Mouse (Mus musculus) testis, postnatal 14 days (tissue): ENCODE data around the gene Wasl.

Experiments used
- DNase-seq: peaks from one replicate; pipeline ENCODE4 v3.0.0; 2021; ENCODE audit warnings: low spot score

Wasl gene

DNA sequence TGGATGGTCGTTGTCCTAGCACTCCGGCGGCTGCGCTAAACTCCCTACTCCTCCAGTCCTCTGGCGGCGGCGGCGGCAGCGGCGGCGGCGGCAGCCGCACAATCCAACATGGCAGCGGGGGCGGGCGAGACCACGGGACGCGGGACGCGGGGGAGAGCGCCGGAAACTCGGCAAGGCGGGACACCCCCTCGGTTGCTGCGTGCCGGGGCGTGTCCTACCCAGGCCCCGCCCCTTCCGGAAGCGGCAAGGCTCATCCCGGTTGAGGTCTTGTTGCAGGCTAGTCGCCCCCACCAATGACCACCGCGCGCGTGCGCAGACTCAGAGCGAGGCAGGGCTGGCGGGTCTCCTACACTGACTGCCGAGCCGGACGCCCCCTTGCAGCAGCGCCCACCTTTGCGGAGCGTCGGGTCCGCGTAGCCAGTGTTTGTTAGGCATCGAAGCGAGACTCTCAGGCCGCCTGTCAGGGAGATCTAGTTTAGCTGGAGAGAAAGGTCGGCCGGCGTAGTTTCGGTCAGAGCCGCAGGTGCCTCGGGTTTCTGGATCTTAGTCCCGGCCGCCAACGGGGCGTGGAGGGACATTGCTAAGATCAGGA, at the start of gene Wasl:
Wasl (minus strand) TSS at position 143 of the 592 bp plus-strand sequence.
- DNase-seq, result peak; percentile 99

DNA sequence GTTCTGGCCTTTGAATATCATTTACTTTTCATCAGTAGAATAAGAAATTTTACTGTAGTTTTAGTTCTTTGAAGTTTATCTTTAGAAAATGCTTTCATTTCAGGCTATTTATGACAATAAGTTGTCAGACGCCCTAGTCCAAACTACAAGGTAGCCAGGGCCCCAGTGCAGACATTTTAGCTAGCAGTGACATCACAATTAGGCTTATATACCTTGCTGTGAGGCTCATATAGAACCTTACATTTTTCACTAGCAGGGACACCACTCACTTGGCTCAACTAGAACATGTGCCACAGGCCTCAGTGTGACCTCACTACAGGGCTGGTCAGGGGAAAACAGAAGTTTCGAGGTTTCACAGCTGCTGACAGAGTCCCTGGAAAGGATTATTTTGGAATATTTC, 42.7 kb upstream of the Wasl start:
- no peak for DNase-seq

DNA sequence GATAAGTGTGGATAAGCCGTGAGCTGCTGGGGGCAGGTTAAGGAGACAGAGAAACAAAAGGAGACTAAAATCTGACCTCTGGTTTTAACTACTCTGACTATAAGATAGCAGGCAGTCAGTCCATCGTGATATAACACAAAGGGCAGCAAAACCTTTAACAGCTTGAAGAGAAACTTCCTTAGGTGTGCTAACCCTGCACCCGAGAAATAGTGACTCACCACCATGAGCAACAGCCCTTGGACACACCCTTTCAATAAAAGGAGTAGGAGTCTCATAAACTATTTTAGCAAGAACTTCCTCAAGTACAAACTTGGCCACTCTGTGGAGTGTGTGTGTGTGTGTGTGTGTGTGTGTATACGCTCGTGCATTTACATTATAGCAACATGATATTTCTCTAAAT, 42.3 kb upstream of the Wasl start:
- DNase-seq, result no peak

DNA sequence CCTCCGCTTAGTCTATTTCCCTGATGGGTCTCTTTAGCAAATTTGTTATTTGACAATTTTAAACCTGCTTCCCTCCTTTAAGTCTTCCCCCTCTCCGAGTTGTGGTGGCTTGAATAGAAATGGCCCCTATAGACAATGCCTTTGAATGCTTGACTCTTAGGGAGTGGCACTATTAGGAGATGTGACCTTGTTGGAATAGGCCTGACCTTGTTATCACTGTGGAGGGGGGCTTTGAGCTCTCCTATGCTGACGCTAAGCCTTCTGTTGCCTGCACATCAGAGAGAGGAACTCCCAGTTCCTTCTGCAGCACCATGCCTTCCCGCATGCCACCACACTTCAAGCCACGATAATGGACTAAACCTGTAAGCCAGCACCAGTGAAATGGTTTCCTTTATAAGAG, 32.4 kb upstream of the Wasl start:
- no peak for DNase-seq

GRCm38 (mm10) chr6:24696117-24696516, 31.3 kb upstream of the Wasl start:
- no peak for DNase-seq

DNA sequence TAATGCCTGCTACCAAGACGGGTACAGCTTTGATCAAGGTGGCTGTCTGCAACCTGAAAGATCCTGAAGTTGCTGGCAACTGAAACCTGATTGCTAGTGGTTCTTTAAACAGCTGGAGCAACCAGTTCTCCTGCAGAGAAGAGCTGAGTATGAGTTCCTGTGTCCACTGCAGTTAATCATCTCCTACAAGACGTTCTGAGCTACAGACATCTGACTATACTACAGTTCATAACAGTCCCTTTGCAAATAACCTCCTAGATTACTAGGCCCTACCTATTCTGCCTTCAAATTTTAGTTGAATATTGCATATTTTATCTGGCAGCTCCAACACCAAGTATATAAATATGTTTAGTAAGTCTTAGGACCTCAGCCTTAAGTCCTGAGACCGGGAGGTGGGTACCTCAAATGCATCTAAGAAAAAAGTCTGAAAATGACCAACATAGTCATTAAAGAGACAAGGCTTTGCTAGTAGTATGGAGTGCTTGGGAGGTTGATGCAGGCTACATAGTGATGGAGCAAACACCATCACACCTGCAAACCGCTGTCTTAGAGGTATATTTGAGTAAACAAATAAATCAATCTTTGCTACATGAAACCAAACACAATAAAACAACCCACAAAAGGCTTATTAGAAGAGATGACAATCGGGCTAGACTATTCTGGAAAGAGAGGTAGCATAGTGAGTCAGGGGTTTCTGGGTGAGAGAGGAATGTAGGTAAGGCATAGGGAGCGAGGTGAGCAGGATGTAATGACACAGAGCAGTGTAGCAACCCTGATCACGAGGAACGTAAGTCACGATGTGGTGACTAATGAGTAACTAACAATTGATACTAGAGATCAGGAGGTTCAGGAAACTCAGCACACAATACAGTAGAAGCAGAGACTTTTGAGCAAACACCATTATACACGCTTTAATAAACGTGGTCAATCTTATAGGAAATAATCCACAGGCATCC, 29.9 kb upstream of the Wasl start:
- no peak for DNase-seq

DNA sequence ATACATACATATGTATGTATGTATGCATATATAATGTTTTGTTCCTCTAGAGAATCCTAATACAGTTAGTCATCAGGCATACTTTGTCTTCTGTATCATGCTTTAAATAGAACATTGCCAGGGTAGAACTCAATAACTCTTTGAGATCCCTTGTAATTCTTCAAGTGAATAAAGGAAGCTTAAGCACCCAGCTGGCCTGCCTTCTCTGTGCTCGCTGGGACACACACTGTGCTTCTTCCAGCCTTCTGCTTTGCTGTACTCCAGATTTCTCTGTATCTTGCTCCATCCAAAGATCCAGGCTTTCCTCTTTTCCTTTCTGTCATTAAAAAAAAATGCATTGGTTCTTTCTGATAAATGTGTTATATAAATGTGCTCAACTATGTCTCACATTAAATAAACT, 23.1 kb upstream of the Wasl start:
- no peak for DNase-seq

- no peak for DNase-seq
Observed at GRCm38 (mm10) chr6:24683113-24683512, 18.3 kb upstream of the Wasl start.

GRCm38 (mm10) chr6:24667829-24668228, 3.0 kb upstream of the Wasl start:
- DNase-seq, result peak; percentile 14

DNA sequence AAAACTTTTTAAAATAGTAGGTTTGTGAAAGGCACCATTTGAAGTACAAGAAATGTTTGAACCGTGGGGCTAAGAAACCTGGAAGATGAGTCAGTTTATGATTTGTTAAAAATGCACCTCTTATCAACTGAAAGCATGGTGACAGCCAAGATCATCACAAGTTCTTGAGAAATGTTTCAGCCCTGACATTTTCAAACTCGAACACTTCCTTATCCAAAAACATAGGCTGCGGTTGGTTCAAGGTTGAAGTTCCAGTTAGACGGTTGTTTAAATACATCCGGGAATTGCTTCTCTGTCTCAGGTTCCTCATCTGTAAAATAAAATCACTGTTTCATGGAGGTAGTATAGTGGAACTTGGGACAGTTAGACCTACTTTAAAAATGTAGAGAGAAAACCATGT, 1.4 kb upstream of the Wasl start:
- DNase-seq, result no peak

DNA sequence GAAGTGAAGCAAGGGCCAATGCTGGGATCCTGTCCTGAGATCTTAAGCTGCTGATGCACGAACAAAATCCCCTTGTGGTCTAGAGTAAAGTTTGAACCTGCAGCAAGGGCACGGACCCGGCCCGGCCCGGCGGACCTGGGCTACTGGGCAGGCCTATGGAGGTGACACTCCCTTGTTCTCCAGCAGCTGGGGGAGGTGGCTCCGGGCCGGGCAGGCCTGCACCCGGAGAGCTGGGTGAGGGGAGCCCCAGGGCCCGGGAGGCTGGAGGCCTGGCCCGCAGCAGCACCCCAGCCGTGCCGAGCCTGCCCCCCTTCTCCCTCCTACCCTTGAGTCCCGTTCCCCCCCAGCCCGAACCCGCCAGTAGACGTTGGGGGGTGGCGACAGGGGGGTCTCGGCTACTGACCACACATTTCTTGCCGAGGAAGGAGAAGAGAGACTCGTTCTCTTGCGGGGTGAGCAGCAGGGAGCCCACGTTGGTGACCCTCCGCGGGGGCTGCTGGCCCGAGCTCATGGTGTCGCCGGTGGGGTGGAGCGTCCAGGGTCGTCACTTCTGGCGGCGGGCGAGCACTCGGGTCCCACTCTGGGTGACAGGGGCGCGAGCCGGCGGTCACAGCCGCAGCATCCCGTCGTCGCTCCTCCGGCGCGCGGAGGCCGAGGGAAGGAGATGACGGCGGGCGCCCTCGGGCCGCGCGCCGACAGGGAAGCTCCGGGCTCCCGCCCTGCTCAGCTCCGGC, 509 bp downstream of the Wasl start:
- DNase-seq, result peak; percentile 52

- DNase-seq, result peak; percentile 15
Observed at GRCm38 (mm10) chr6:24663196-24664132, 1.3 kb downstream of the Wasl start.

- no peak for DNase-seq
Observed at GRCm38 (mm10) chr6:24662483-24662882, 2.3 kb downstream of the Wasl start.

DNA sequence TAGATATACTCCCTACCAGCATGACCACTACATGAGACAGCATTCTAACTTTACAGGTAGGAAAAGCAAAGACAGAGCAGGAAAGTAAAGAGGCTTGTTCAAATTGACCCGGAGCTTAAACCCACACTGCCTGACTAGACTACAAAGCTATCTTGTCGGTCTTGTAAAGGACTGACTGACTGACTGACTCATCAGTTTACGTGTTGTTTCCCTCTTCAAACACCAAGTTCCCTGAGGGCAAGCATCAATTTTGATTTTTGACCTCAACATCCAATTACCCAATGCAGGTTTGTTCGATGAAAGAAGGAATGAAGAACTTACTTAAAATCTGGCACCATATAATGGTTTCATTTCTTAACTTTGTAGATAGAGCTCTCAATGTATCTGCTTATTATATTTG, 2.9 kb downstream of the Wasl start:
- no peak for DNase-seq

DNA sequence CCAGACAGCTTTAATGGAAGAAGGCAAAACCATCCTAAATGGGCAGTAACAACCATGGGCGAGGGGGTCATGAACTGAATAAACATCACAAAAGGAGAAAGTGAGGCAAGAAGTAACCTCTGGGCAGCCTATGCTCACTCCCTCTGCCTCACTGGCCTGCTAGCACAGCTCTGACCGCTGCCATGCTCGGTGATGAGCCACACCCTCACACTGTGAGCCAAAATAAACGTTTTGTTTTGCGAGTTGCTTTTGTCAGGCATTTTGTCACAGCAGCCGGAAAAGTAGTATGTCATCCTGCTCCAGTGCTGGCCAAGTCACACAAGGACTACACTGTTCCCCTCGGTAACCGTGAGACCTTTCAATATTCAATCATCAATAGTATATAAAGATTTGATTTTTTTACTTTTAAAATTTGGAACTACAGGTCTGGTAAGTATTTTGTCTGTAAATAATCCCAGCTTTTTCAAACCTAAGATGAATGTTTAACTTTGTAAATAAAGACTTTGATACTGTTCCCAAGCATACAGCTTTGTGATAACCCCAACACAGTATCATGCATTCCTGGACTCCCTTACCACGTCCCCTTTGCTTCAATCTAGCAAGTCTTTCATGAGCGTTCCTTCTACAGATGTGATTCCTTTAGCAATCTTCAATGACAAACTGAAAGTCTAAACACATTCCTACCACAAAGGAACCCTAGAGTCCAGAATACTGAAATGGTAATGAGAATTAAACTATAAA, 7.0 kb downstream of the Wasl start:
- no peak for DNase-seq

DNA sequence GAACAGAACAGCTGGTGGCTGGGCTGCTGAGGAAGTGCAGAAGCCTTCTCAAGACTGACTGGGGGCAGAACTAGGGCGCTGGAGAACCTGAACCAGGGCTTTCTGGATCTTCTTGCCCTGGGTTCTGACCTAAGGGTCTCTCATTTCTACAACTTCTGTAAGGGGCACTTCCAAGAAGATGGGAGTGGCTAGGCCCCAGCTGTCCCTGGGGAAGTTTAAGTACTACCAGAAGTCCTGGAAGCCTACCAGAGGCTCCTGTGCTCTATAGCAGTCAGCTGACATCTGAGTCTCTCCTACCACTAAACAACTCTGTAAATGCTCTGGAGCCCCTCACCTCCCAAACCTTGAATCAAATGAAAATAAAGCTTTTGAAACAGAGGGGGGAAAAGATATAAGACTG, 8.7 kb downstream of the Wasl start:
- no peak for DNase-seq

- no peak for DNase-seq
Observed at GRCm38 (mm10) chr6:24651538-24651937, 13.3 kb downstream of the Wasl start.

- no peak for DNase-seq
Observed at GRCm38 (mm10) chr6:24650719-24651118, 14.1 kb downstream of the Wasl start.

DNA sequence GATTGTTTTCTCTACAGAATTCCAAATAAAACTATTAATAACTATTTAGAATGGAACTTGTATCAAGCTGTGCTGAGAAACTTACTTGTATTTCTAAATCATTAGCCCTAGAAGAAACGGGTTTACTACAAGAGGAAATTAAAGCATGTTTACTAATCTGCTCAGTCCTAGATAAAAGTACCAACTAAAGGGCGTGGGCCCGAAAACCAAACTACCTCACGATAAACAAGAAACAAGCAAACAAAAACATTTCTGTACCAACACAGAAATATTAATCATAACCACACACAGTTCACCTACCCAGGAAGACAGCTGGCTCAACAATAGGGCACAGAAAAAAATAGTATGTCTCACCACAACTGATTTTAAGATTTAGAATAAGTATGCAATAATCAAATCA, 16.4 kb downstream of the Wasl start:
- DNase-seq, result no peak

DNA sequence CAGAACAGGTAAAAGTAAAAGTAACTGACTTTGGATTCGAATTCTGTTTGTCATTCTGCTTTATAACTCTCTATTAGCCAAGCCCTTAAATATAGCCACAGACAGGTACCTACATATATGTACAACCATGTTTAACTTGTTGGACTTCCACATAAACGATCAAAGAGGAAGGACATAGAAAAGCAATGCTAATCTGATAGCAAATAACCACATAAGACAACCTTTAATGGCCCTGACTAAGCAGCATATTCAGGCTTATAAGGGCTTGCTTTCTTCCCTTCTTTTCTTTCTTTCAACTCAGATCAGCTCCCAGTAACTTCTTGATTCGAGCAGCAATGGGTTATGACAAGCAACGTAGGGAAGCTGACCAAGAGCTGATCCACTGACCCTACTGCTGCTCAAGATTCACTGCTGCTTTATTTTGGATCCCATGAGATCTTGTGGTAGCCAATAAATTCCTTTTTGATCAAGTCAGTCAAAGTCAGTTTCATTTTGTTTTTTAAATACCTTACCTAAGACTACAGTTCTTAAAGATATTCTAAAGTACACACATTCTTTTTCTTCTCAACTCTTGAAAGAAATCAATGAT, 17.6 kb downstream of the Wasl start:
- no peak for DNase-seq
